Mouse (Mus musculus): Measurements from ENCODE around the gene Ptges3. TPM values are rescaled to one million over a fixed set of nuclear protein-coding genes. Genes with fewer than 3 reads are reported as not detected.
"Not testable (repeated sequence)": the region's sequence is repeated elsewhere in the genome, so short reads cannot be mapped to it uniquely, and the experiment has no call there.

Ptges3 gene
- polyA plus RNA-seq, 1 experiment: 67.7 TPM

GRCm38 (mm10) chr10:128053001-128053400 is 5.8 kb upstream of the Ptges3 start:
- Histone ChIP-seq H3K4me3 (ENCODE audit: insufficient read depth, low read length) (no peak overlapping the region), H3K27ac (ENCODE audit: insufficient read depth, low read length) (no peak overlapping the region), H3K4me1 (ENCODE audit: control insufficient read depth, insufficient read depth, low read length) (peaks cover 2% of the 10 kb centered on the region; the same call in 1 of the 2 replicates)
- no peak for TF ChIP-seq POLR2A (IDR thresholded peaks at IDR 0.05; ENCODE audit: extremely low read depth, insufficient read depth, low read length)

- Histone ChIP-seq H3K27ac (ENCODE audit: insufficient read depth, low read length) (peak overlapping the region; percentile 98), H3K4me3 (ENCODE audit: insufficient read depth, low read length) (peak overlapping the region; percentile 90), H3K4me1 (ENCODE audit: control insufficient read depth, insufficient read depth, low read length) (peaks cover 8% of the 10 kb centered on the region)
- no peak for TF ChIP-seq POLR2A (IDR thresholded peaks at IDR 0.05; ENCODE audit: extremely low read depth, insufficient read depth, low read length)
- no peak for TF ChIP-seq CTCF (IDR thresholded peaks at IDR 0.05; ENCODE audit: extremely low read depth, insufficient read depth, low read length)
Measured at GRCm38 (mm10) chr10:128058184-128058583, 570 bp upstream of the Ptges3 start.

- peaks cover 8% of the 10 kb centered on the region for H3K4me1 ChIP-seq (ENCODE audit: control insufficient read depth, insufficient read depth, low read length)
- H3K27ac ChIP-seq (ENCODE audit: insufficient read depth, low read length): peak overlapping the region; percentile 78
- TF ChIP-seq POLR2A (IDR thresholded peaks at IDR 0.05; ENCODE audit: extremely low read depth, insufficient read depth, low read length) (no peak), CTCF (IDR thresholded peaks at IDR 0.05; ENCODE audit: extremely low read depth, insufficient read depth, low read length) (no peak)
- H3K4me3 ChIP-seq (ENCODE audit: insufficient read depth, low read length): peak overlapping the region; percentile 90
Measured at GRCm38 (mm10) chr10:128059207-128059981, 640 bp downstream of the Ptges3 start.

- no peak overlapping the region for H3K4me3 ChIP-seq (ENCODE audit: insufficient read depth, low read length)
- H3K27ac ChIP-seq (ENCODE audit: insufficient read depth, low read length): no peak overlapping the region
- TF ChIP-seq CTCF (IDR thresholded peaks at IDR 0.05; ENCODE audit: extremely low read depth, insufficient read depth, low read length): no peak
- no peak for TF ChIP-seq POLR2A (IDR thresholded peaks at IDR 0.05; ENCODE audit: extremely low read depth, insufficient read depth, low read length)
- H3K4me1 ChIP-seq (ENCODE audit: control insufficient read depth, insufficient read depth, low read length): peaks cover 8% of the 10 kb centered on the region
Measured at GRCm38 (mm10) chr10:128061109-128061508, 2.4 kb downstream of the Ptges3 start.

GRCm38 (mm10) chr10:128062221-128062989 is 3.7 kb downstream of the Ptges3 start:
- H3K27ac ChIP-seq (ENCODE audit: insufficient read depth, low read length): no peak overlapping the region
- no peak overlapping the region for H3K4me3 ChIP-seq (ENCODE audit: insufficient read depth, low read length)
- TF ChIP-seq POLR2A (IDR thresholded peaks at IDR 0.05; ENCODE audit: extremely low read depth, insufficient read depth, low read length) (no peak), CTCF (IDR thresholded peaks at IDR 0.05; ENCODE audit: extremely low read depth, insufficient read depth, low read length) (no peak)
- peaks cover 8% of the 10 kb centered on the region for H3K4me1 ChIP-seq (ENCODE audit: control insufficient read depth, insufficient read depth, low read length)

GRCm38 (mm10) chr10:128066072-128066471 is 7.3 kb downstream of the Ptges3 start:
- Histone ChIP-seq H3K4me3 (ENCODE audit: insufficient read depth, low read length) (no peak overlapping the region), H3K27ac (ENCODE audit: insufficient read depth, low read length) (no peak overlapping the region), H3K4me1 (ENCODE audit: control insufficient read depth, insufficient read depth, low read length) (no peaks in the 10 kb centered on the region)
- no peak for TF ChIP-seq POLR2A (IDR thresholded peaks at IDR 0.05; ENCODE audit: extremely low read depth, insufficient read depth, low read length)

GRCm38 (mm10) chr10:128069201-128069600 is 10.4 kb downstream of the Ptges3 start:
- no peak overlapping the region for H3K4me3 ChIP-seq (ENCODE audit: insufficient read depth, low read length)
- H3K27ac ChIP-seq (ENCODE audit: insufficient read depth, low read length): no peak overlapping the region
- TF ChIP-seq POLR2A (IDR thresholded peaks at IDR 0.05; ENCODE audit: extremely low read depth, insufficient read depth, low read length): no peak
- no peak for TF ChIP-seq CTCF (IDR thresholded peaks at IDR 0.05; ENCODE audit: extremely low read depth, insufficient read depth, low read length)
- H3K4me1 ChIP-seq (ENCODE audit: control insufficient read depth, insufficient read depth, low read length): no peaks in the 10 kb centered on the region

GRCm38 (mm10) chr10:128070432-128070831 is 11.7 kb downstream of the Ptges3 start:
- H3K4me1 ChIP-seq (ENCODE audit: control insufficient read depth, insufficient read depth, low read length); H3K27ac ChIP-seq (ENCODE audit: insufficient read depth, low read length): not testable (repeated sequence)

GRCm38 (mm10) chr10:128078269-128078668 is 19.5 kb downstream of the Ptges3 start:
- H3K4me1 ChIP-seq (ENCODE audit: control insufficient read depth, insufficient read depth, low read length); H3K27ac ChIP-seq (ENCODE audit: insufficient read depth, low read length); H3K4me3 ChIP-seq (ENCODE audit: insufficient read depth, low read length): not testable (repeated sequence)

More at GRCm38 (mm10) chr10:128070432-128070831, 11.7 kb downstream of the Ptges3 start:
- not testable (repeated sequence) for H3K4me3 ChIP-seq (ENCODE audit: insufficient read depth, low read length)

GRCm38 (mm10) chr10:128080496-128080895 is 21.7 kb downstream of the Ptges3 start:
- Histone ChIP-seq H3K4me1 (ENCODE audit: control insufficient read depth, insufficient read depth, low read length) (peaks cover 5% of the 10 kb centered on the region), H3K27ac (ENCODE audit: insufficient read depth, low read length) (no peak overlapping the region), H3K4me3 (ENCODE audit: insufficient read depth, low read length) (no peak overlapping the region)
- no peak for TF ChIP-seq POLR2A (IDR thresholded peaks at IDR 0.05; ENCODE audit: extremely low read depth, insufficient read depth, low read length)
- no peak for TF ChIP-seq CTCF (IDR thresholded peaks at IDR 0.05; ENCODE audit: extremely low read depth, insufficient read depth, low read length)
